15 mouse cellular contexts compared by ENCODE assay signal in the genomic region with DNA sequence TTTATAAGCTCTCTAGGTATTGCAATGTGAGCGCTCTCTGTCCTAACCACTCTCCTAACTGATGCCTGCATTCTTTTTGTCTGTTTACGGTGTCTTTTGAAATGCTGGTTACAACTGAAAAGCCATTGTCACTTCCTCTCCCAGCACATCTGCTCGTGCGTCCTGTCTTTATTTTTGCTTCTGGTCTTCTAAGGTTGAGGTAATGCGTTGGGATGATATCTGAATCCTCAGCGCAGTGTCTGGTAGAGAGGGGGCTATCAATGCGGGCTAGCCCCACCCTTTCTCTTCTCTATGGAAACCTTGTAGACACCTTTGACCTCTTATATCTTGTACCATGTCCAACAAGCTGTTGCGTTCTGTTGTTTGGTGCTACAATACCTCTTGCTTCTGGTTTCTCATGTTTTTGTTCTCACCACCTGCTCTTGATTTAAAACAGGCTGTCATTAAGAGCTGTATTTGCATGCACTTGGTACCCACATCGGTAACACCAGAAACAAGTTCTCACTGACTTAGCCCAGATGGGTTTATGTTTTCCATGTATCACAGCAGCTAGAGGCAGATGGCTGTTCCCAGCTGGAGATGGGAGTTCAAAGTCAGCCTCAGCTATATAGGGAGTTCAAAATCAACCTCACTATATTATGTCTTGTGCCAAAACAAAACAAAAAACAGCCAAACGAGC. TPM values are rescaled to one million over a fixed set of nuclear protein-coding genes. Genes with fewer than 3 reads are reported as not detected.
DNase-seq lines count a peak whose midpoint lies in the region; ATAC-seq and TF ChIP-seq lines count a peak whose summit lies in the region.
"Had no signal": no experiment of that assay in that cellular context is flagged by ENCODE, and none has a peak within 500 bp of the region (broad histone marks: within the 10 kb centered on the region; RNA-seq: fewer than 3 reads in every experiment).

No protein-coding gene starts in this region.

- H3K4me1 ChIP-seq in liver, postnatal 0 days (ENCODE audit: insufficient read depth), result no peaks in the 10 kb centered on the region
- H3K4me1 ChIP-seq in liver, embryonic 12.5 days, result peaks cover 5% of the 10 kb centered on the region; the same call in 1 of the 2 replicates
- H3K4me1 ChIP-seq: heart, embryonic 10.5 days had no signal

- DNase-seq in liver, postnatal 0 days, result no peak
- peak; percentile 52 for DNase-seq in brain, embryonic 14.5 days (ENCODE audit: low read depth)
- DNase-seq in thymus, postnatal 0 days (ENCODE audit: low spot score), result peak; percentile 70
- DNase-seq in right cerebral cortex, postnatal 10 days (ENCODE audit: low spot score in 2 of 2), result no peak
- no peak for DNase-seq in adrenal gland, postnatal 4 days (ENCODE audit: low spot score in 2 of 2)
- DNase-seq: cerebellum, adult 9-10 months; kidney, adult 9 months; lung, adult 18-20 months had no signal

- TF ChIP-seq CTCF in liver, postnatal 0 days (IDR thresholded peaks at IDR 0.05; ENCODE audit: low read depth), result no peak
- TF ChIP-seq CTCF in brain, embryonic 14.5 days (IDR thresholded peaks at IDR 0.05; ENCODE audit: borderline replicate concordance, extremely low read depth, insufficient read depth, insufficient read length), result no peak

- ATAC-seq in liver, postnatal 0 days, result peak; percentile 50
- no peak for ATAC-seq in liver, embryonic 12.5 days
- ATAC-seq in granulocyte monocyte progenitor cell, adult 5-6 weeks (replicated peaks; ENCODE audit: poor library complexity, severe bottlenecking), result peak; percentile 70

- 49% methylated on average over 10 of the region's 10 CpGs for WGBS in liver, postnatal 0 days (ENCODE audit: insufficient replicate concordance)
- 40% methylated on average over 10 of the region's 10 CpGs for WGBS in liver, embryonic 12.5 days (ENCODE audit: insufficient replicate concordance)

- peak overlapping the region; percentile 36 for H3K27ac ChIP-seq in liver, postnatal 0 days (ENCODE audit: low read depth)
- no peak overlapping the region for H3K27ac ChIP-seq in liver, embryonic 12.5 days
- H3K27ac ChIP-seq: heart, embryonic 10.5 days; hindbrain, embryonic 10.5 days had no signal

- TF ChIP-seq POLR2A in brain, embryonic 14.5 days (IDR thresholded peaks at IDR 0.05; ENCODE audit: borderline replicate concordance, extremely low read depth, insufficient read depth, insufficient read length, poor library complexity, severe bottlenecking), result no peak

- H3K4me3 ChIP-seq in liver, postnatal 0 days (ENCODE audit: low read depth, low read length), result no peak overlapping the region
- H3K4me3 ChIP-seq in liver, embryonic 12.5 days, result no peak overlapping the region
- H3K4me3 ChIP-seq: heart, embryonic 10.5 days; hindbrain, embryonic 10.5 days; megakaryocyte, embryonic 14.5 days; myocyte had no signal

- H3K9ac ChIP-seq in liver, postnatal 0 days (replicated peaks), result no peak overlapping the region
- H3K9ac ChIP-seq in liver, embryonic 12.5 days, result no peak overlapping the region

- H3K4me2 ChIP-seq in liver, postnatal 0 days (ENCODE audit: low read depth, low read length), result 0 out of 2 replicates have a peak overlapping the region, but pooled peaks have one; percentile 7
- no peak overlapping the region for H3K4me2 ChIP-seq in liver, embryonic 12.5 days

- H3K36me3 ChIP-seq in liver, postnatal 0 days (replicated peaks; ENCODE audit: insufficient read depth, low read length), result no peaks in the 10 kb centered on the region
- no peaks in the 10 kb centered on the region for H3K36me3 ChIP-seq in liver, embryonic 12.5 days
- H3K36me3 ChIP-seq: heart, embryonic 10.5 days; hindbrain, embryonic 10.5 days had no signal

- H3K9me3 ChIP-seq in liver, postnatal 0 days (ENCODE audit: low read length), result no peaks in the 10 kb centered on the region
- H3K9me3 ChIP-seq in liver, embryonic 12.5 days (replicated peaks), result no peaks in the 10 kb centered on the region
- H3K9me3 ChIP-seq: heart, embryonic 10.5 days; hindbrain, embryonic 10.5 days; megakaryocyte, embryonic 14.5 days had no signal

- H3K27me3 ChIP-seq in liver, postnatal 0 days (ENCODE audit: insufficient read depth, low read length), result no peaks in the 10 kb centered on the region
- H3K27me3 ChIP-seq in liver, embryonic 12.5 days (replicated peaks), result no peaks in the 10 kb centered on the region
- H3K27me3 ChIP-seq: CH12.LX; megakaryocyte, embryonic 14.5 days had no signal

- no peak for TF ChIP-seq EP300 in liver, postnatal 0 days (IDR thresholded peaks at IDR 0.05; ENCODE audit: low read depth)

RNA-seq across cellular contexts. Expression of a gene that starts 35.1 kb away (rescaled TPM):
- polyA plus RNA-seq in liver, postnatal 0 days (2015; fragmentation: Nextera tagmentation; extraction: Ambion mirVana), result 0.34 and 0.39 TPM in 2 replicates
- 0.62 and 0.77 TPM in 2 replicates for polyA plus RNA-seq in liver, embryonic 12.5 days (2016; fragmentation: Nextera tagmentation; extraction: Ambion mirVana)
- polyA plus RNA-seq in brain, embryonic 14.5 days (2012; rRNA removed), result 2.3 and 2.7 TPM in 2 replicates
- not detected in 2 replicates for total RNA-seq in granulocyte monocyte progenitor cell, adult 5-6 weeks (2014; fragmentation: Nextera tagmentation)
- total RNA-seq in granulocyte monocyte progenitor cell, adult 5-6 weeks (2017), result 0.15 and 0.26 TPM in 2 replicates
- polyA plus RNA-seq in thymus, postnatal 0 days (2015; fragmentation: Nextera tagmentation; extraction: Ambion mirVana), result 0.88 and 1.3 TPM in 2 replicates
- total RNA-seq in adrenal gland, postnatal 4 days (2021), result 1 to 10 TPM; 3.0 to 3.4 TPM
- total RNA-seq: CH12.LX had no signal

Comparison
In these comparisons a context has a peak if more than half of its experiments do, and no peak if none do; other contexts are left out.
1. DNase-seq: peak in brain, embryonic 14.5 days (single experiment) and thymus, postnatal 0 days (single experiment); none in liver, postnatal 0 days (single experiment), right cerebral cortex, postnatal 10 days (0 of 2) and adrenal gland, postnatal 4 days (0 of 2).